Mouse (Mus musculus): ENCODE results near the gene Sdk2. TPM values are rescaled to one million over a fixed set of nuclear protein-coding genes. Genes with fewer than 3 reads are reported as not detected.

Gene Sdk2
- polyA plus RNA-seq, 1 experiment from 2014 or later = 5.0 TPM

GRCm38 (mm10) chr11:113729917-113730316 is 336.9 kb downstream of the Sdk2 start:
- H3K27me3 ChIP-seq (ENCODE audit: control insufficient read depth, insufficient read depth, low read length) = no peaks in the 10 kb centered on the region
- H3K4me1 ChIP-seq (ENCODE audit: control insufficient read depth, insufficient read depth, low read length) = peaks cover 12% of the 10 kb centered on the region; the same call in 1 of the 2 replicates
- no peak overlapping the region for H3K4me2 ChIP-seq (ENCODE audit: low read depth, low read length)
- no peaks in the 10 kb centered on the region for H3K9me3 ChIP-seq (ENCODE audit: control insufficient read depth, low read length)
- 67% methylated on average over 8 of the region's 8 CpGs for WGBS
- no peak for ATAC-seq (ENCODE audit: low read depth)
- no peak overlapping the region for H3K4me3 ChIP-seq (ENCODE audit: low read depth, low read length)
- no peak overlapping the region for H3K27ac ChIP-seq (ENCODE audit: low read depth, low read length)
- peaks cover 10% of the 10 kb centered on the region for H3K36me3 ChIP-seq (ENCODE audit: control insufficient read depth, insufficient read depth, low read length)
- H3K9ac ChIP-seq (replicated peaks; ENCODE audit: low read depth, low read length) = no peak overlapping the region

GRCm38 (mm10) chr11:113729239-113729638 is 337.6 kb downstream of the Sdk2 start:
- WGBS = 86% methylated on average over 21 of the region's 21 CpGs
- Histone ChIP-seq H3K36me3 (ENCODE audit: control insufficient read depth, insufficient read depth, low read length) (peaks cover 10% of the 10 kb centered on the region), H3K4me1 (ENCODE audit: control insufficient read depth, insufficient read depth, low read length) (peaks cover 12% of the 10 kb centered on the region; the same call in 1 of the 2 replicates)

GRCm38 (mm10) chr11:113727992-113728391 is 338.9 kb downstream of the Sdk2 start:
- Histone ChIP-seq H3K4me3 (ENCODE audit: low read depth, low read length) (no peak overlapping the region), H3K9me3 (ENCODE audit: control insufficient read depth, low read length) (no peaks in the 10 kb centered on the region), H3K27ac (ENCODE audit: low read depth, low read length) (no peak overlapping the region), H3K4me1 (ENCODE audit: control insufficient read depth, insufficient read depth, low read length) (peaks cover 12% of the 10 kb centered on the region; the same call in 1 of the 2 replicates), H3K27me3 (ENCODE audit: control insufficient read depth, insufficient read depth, low read length) (no peaks in the 10 kb centered on the region), H3K9ac (replicated peaks; ENCODE audit: low read depth, low read length) (no peak overlapping the region), H3K36me3 (ENCODE audit: control insufficient read depth, insufficient read depth, low read length) (peaks cover 10% of the 10 kb centered on the region), H3K4me2 (ENCODE audit: low read depth, low read length) (no peak overlapping the region)
- ATAC-seq (ENCODE audit: low read depth) = no peak
- WGBS = 78% methylated on average over 6 of the region's 6 CpGs

More at GRCm38 (mm10) chr11:113729239-113729638, 337.6 kb downstream of the Sdk2 start:
- Histone ChIP-seq H3K27me3 (ENCODE audit: control insufficient read depth, insufficient read depth, low read length) (no peaks in the 10 kb centered on the region), H3K27ac (ENCODE audit: low read depth, low read length) (no peak overlapping the region), H3K4me3 (ENCODE audit: low read depth, low read length) (no peak overlapping the region), H3K9ac (replicated peaks; ENCODE audit: low read depth, low read length) (no peak overlapping the region), H3K4me2 (ENCODE audit: low read depth, low read length) (no peak overlapping the region), H3K9me3 (ENCODE audit: control insufficient read depth, low read length) (no peaks in the 10 kb centered on the region)
- no peak for ATAC-seq (ENCODE audit: low read depth)

GRCm38 (mm10) chr11:113726994-113727888 is 339.6 kb downstream of the Sdk2 start:
- H3K4me2 ChIP-seq (ENCODE audit: low read depth, low read length) = no peak overlapping the region
- no peak for ATAC-seq (ENCODE audit: low read depth)
- H3K9me3 ChIP-seq (ENCODE audit: control insufficient read depth, low read length) = no peaks in the 10 kb centered on the region
- H3K27me3 ChIP-seq (ENCODE audit: control insufficient read depth, insufficient read depth, low read length) = no peaks in the 10 kb centered on the region
- 74% methylated on average over 14 of the region's 14 CpGs for WGBS
- no peak overlapping the region for H3K27ac ChIP-seq (ENCODE audit: low read depth, low read length)
- no peak overlapping the region for H3K4me3 ChIP-seq (ENCODE audit: low read depth, low read length)
- H3K9ac ChIP-seq (replicated peaks; ENCODE audit: low read depth, low read length) = no peak overlapping the region
- peaks cover 12% of the 10 kb centered on the region; the same call in 1 of the 2 replicates for H3K4me1 ChIP-seq (ENCODE audit: control insufficient read depth, insufficient read depth, low read length)
- H3K36me3 ChIP-seq (ENCODE audit: control insufficient read depth, insufficient read depth, low read length) = peaks cover 10% of the 10 kb centered on the region

Data from neural tube, embryonic 14.5 days (tissue).